Mouse (Mus musculus): ENCODE measurements around the gene Pde1c. TPM values are rescaled to one million over a fixed set of nuclear protein-coding genes. Genes with fewer than 3 reads are reported as not detected.

The Pde1c gene
- total and polyA plus RNA-seq, 3 experiments, result 9.7 to 85.7 (median 64.9) TPM

- no peaks in the 10 kb centered on the region for H3K27me3 ChIP-seq (ENCODE audit: control insufficient read depth, insufficient read depth, low read length)
- H3K27ac ChIP-seq, result no peak overlapping the region; the same call in 1 of the 2 replicates
- no peak overlapping the region for H3K9ac ChIP-seq (ENCODE audit: low read depth, low read length)
- intact Hi-C loops (cut with DNase I), result loop anchor here (5.0 kb wide), 1 partner anchor 42 kb away; no protein-coding TSS in a partner anchor
- TF ChIP-seq EP300 (IDR thresholded peaks at IDR 0.05; ENCODE audit: insufficient read depth, low read depth, low read length) (no peak), POLR2A (IDR thresholded peaks at IDR 0.05; ENCODE audit: insufficient read depth, low read depth, low read length) (no peak), CTCF (IDR thresholded peaks at IDR 0.05) (no peak)
- H3K4me3 ChIP-seq, result no peak overlapping the region
- DNase-seq, result peak in 1 of 2 experiments; percentile 8
- H3K4me1 ChIP-seq (ENCODE audit: control insufficient read depth, insufficient read depth, low read length), result no peaks in the 10 kb centered on the region; the same call in 1 of the 2 replicates
- H3K79me2 ChIP-seq (replicated peaks; ENCODE audit: control insufficient read depth, insufficient read depth, low read length), result no peaks in the 10 kb centered on the region
- no peaks in the 10 kb centered on the region for H3K36me3 ChIP-seq (ENCODE audit: control insufficient read depth, insufficient read depth, low read length)
These were observed 258.6 kb downstream of the Pde1c start for GRCm38 (mm10) chr6:56310318-56310717.

- Histone ChIP-seq H3K27me3 (ENCODE audit: control insufficient read depth, insufficient read depth, low read length) (no peaks in the 10 kb centered on the region), H3K79me2 (replicated peaks; ENCODE audit: control insufficient read depth, insufficient read depth, low read length) (no peaks in the 10 kb centered on the region), H3K27ac (no peak overlapping the region), H3K4me1 (ENCODE audit: control insufficient read depth, insufficient read depth, low read length) (no peaks in the 10 kb centered on the region; the same call in 1 of the 2 replicates), H3K9ac (ENCODE audit: low read depth, low read length) (no peak overlapping the region), H3K36me3 (ENCODE audit: control insufficient read depth, insufficient read depth, low read length) (no peaks in the 10 kb centered on the region), H3K4me3 (no peak overlapping the region)
- no peak for DNase-seq
- intact Hi-C loops (cut with DNase I), result no loop called here
- TF ChIP-seq POLR2A (IDR thresholded peaks at IDR 0.05; ENCODE audit: insufficient read depth, low read depth, low read length) (no peak), EP300 (IDR thresholded peaks at IDR 0.05; ENCODE audit: insufficient read depth, low read depth, low read length) (no peak), CTCF (IDR thresholded peaks at IDR 0.05) (no peak)
- 90% methylated on average over 2 of the region's 2 CpGs for WGBS
These were observed 262.8 kb downstream of the Pde1c start for GRCm38 (mm10) chr6:56306066-56306465.

GRCm38 (mm10) chr6:56292176-56292575 lies 276.7 kb downstream of the Pde1c start:
- no peak for DNase-seq
- WGBS, result 21% methylated on average over 1 of the region's 1 CpGs
- no peaks in the 10 kb centered on the region; the same call in 1 of the 2 replicates for H3K4me1 ChIP-seq (ENCODE audit: control insufficient read depth, insufficient read depth, low read length)
- no peak overlapping the region for H3K27ac ChIP-seq
- no peaks in the 10 kb centered on the region for H3K36me3 ChIP-seq (ENCODE audit: control insufficient read depth, insufficient read depth, low read length)
- H3K27me3 ChIP-seq (ENCODE audit: control insufficient read depth, insufficient read depth, low read length), result no peaks in the 10 kb centered on the region
- no peak overlapping the region for H3K4me3 ChIP-seq
- intact Hi-C loops (cut with DNase I), result no loop called here
- H3K9ac ChIP-seq (ENCODE audit: low read depth, low read length), result no peak overlapping the region
- H3K79me2 ChIP-seq (replicated peaks; ENCODE audit: control insufficient read depth, insufficient read depth, low read length), result no peaks in the 10 kb centered on the region
- TF ChIP-seq EP300 (IDR thresholded peaks at IDR 0.05; ENCODE audit: insufficient read depth, low read depth, low read length) (no peak), CTCF (IDR thresholded peaks at IDR 0.05) (no peak), POLR2A (IDR thresholded peaks at IDR 0.05; ENCODE audit: insufficient read depth, low read depth, low read length) (no peak)

- Histone ChIP-seq H3K4me3 (no peak overlapping the region), H3K4me1 (ENCODE audit: control insufficient read depth, insufficient read depth, low read length) (no peaks in the 10 kb centered on the region; the same call in 1 of the 2 replicates), H3K27ac (no peak overlapping the region), H3K79me2 (replicated peaks; ENCODE audit: control insufficient read depth, insufficient read depth, low read length) (no peaks in the 10 kb centered on the region), H3K36me3 (ENCODE audit: control insufficient read depth, insufficient read depth, low read length) (no peaks in the 10 kb centered on the region), H3K9ac (ENCODE audit: low read depth, low read length) (no peak overlapping the region), H3K27me3 (ENCODE audit: control insufficient read depth, insufficient read depth, low read length) (no peaks in the 10 kb centered on the region)
- intact Hi-C loops (cut with DNase I), result no loop called here
- no peak for TF ChIP-seq CTCF (IDR thresholded peaks at IDR 0.05)
- no peak for TF ChIP-seq EP300 (IDR thresholded peaks at IDR 0.05; ENCODE audit: insufficient read depth, low read depth, low read length)
- no peak for TF ChIP-seq POLR2A (IDR thresholded peaks at IDR 0.05; ENCODE audit: insufficient read depth, low read depth, low read length)
- WGBS, result 53% methylated on average over 2 of the region's 2 CpGs
- DNase-seq, result peak in 1 of 2 experiments; percentile 31
These were observed 279.6 kb downstream of the Pde1c start for GRCm38 (mm10) chr6:56289307-56289706.

GRCm38 (mm10) chr6:56284821-56285220 lies 284.1 kb downstream of the Pde1c start:
- 85% methylated on average over 4 of the region's 4 CpGs for WGBS
- no peaks in the 10 kb centered on the region for H3K27me3 ChIP-seq (ENCODE audit: control insufficient read depth, insufficient read depth, low read length)
- no peak overlapping the region for H3K27ac ChIP-seq
- H3K4me1 ChIP-seq (ENCODE audit: control insufficient read depth, insufficient read depth, low read length), result no peaks in the 10 kb centered on the region; the same call in 1 of the 2 replicates
- H3K79me2 ChIP-seq (replicated peaks; ENCODE audit: control insufficient read depth, insufficient read depth, low read length), result no peaks in the 10 kb centered on the region
- intact Hi-C loops (cut with DNase I), result no loop called here
- TF ChIP-seq EP300 (IDR thresholded peaks at IDR 0.05; ENCODE audit: insufficient read depth, low read depth, low read length) (no peak), CTCF (IDR thresholded peaks at IDR 0.05) (no peak)
- DNase-seq, result no peak
- H3K9ac ChIP-seq (ENCODE audit: low read depth, low read length), result no peak overlapping the region
- H3K4me3 ChIP-seq, result no peak overlapping the region
- H3K36me3 ChIP-seq (ENCODE audit: control insufficient read depth, insufficient read depth, low read length), result no peaks in the 10 kb centered on the region

- Histone ChIP-seq H3K4me3 (no peak overlapping the region), H3K79me2 (replicated peaks; ENCODE audit: control insufficient read depth, insufficient read depth, low read length) (no peaks in the 10 kb centered on the region; the same call in 1 of the 2 replicates), H3K9ac (ENCODE audit: low read depth, low read length) (no peak overlapping the region), H3K27ac (no peak overlapping the region), H3K36me3 (ENCODE audit: control insufficient read depth, insufficient read depth, low read length) (no peaks in the 10 kb centered on the region), H3K4me1 (ENCODE audit: control insufficient read depth, insufficient read depth, low read length) (no peaks in the 10 kb centered on the region), H3K27me3 (ENCODE audit: control insufficient read depth, insufficient read depth, low read length) (no peaks in the 10 kb centered on the region)
- TF ChIP-seq CTCF (IDR thresholded peaks at IDR 0.05) (no peak), EP300 (IDR thresholded peaks at IDR 0.05; ENCODE audit: insufficient read depth, low read depth, low read length) (no peak), POLR2A (IDR thresholded peaks at IDR 0.05; ENCODE audit: insufficient read depth, low read depth, low read length) (no peak)
- DNase-seq, result no peak
- WGBS, result 67% methylated on average over 1 of the region's 1 CpGs
- intact Hi-C loops (cut with DNase I), result no loop called here
These were observed 293.4 kb downstream of the Pde1c start for GRCm38 (mm10) chr6:56275461-56275860.

Data from heart, adult 2 months (tissue).